Mouse (Mus musculus) megakaryocyte progenitor cell, adult 5-6 weeks (primary cell): ENCODE results near the gene Kif5c. TPM values are rescaled to one million over a fixed set of nuclear protein-coding genes. Genes with fewer than 3 reads are reported as not detected.

ENCODE experiments used
- total RNA-seq, 2 experiments: library from RNA; stranded (forward) in 1 of 2; stranded (reverse) in 1 of 2; fragments of 157-497, 149-512 nt in 1 of 2; fragments of 200-1000 nt in 1 of 2; gene quantifications; 2 replicates each; pipeline versions ENCODE4 v1.2.3 to v1.2.4; 2015 to 2017

Gene Kif5c
- total RNA-seq, 2 experiments from 2014 or later, result not detected

Other genes with a start within 250 kb of the Kif5c start
- gene Epc2, start 167.8 kb upstream of the Kif5c start, total RNA-seq (2015), result 30.5 and 34.0 TPM in 2 replicates
- gene Epc2, start 167.8 kb upstream of the Kif5c start, total RNA-seq (2017), result 29.5 and 40.2 TPM in 2 replicates
- gene Lypd6b, start 168.4 kb downstream of the Kif5c start, total RNA-seq (2015), result 0.27 TPM in 1 of 2 replicates, not detected in the other
- gene Lypd6b, start 168.4 kb downstream of the Kif5c start, total RNA-seq (2017), result 0.12 TPM in 1 of 2 replicates, not detected in the other